Mouse (Mus musculus) lung, postnatal 25 days (tissue): Measurements from ENCODE around the gene Ly6f.
"Not testable (repeated sequence)": the region's sequence is repeated elsewhere in the genome, so short reads cannot be mapped to it uniquely, and the experiment has no call there.

Source experiments
- DNase-seq: peaks from one replicate; pipeline ENCODE4 v3.0.0; 2022; ENCODE audit warnings: low spot score

Ly6f gene

GRCm38 (mm10) chr15:75268121-75268520, at the start of gene Ly6f:
Ly6f (plus strand) TSS chr15:75268421.
- DNase-seq: no peak

- DNase-seq: no peak
Observed at GRCm38 (mm10) chr15:75221942-75222341, 46.3 kb upstream of the Ly6f start.

GRCm38 (mm10) chr15:75237736-75238288, 30.4 kb upstream of the Ly6f start:
- no peak for DNase-seq

GRCm38 (mm10) chr15:75240558-75240957, 27.7 kb upstream of the Ly6f start:
- no peak for DNase-seq

- no peak for DNase-seq
Observed at GRCm38 (mm10) chr15:75242756-75243640, 25.2 kb upstream of the Ly6f start.

GRCm38 (mm10) chr15:75254671-75255070, 13.6 kb upstream of the Ly6f start:
- no peak for DNase-seq

GRCm38 (mm10) chr15:75265863-75266262, 2.4 kb upstream of the Ly6f start:
- DNase-seq: no peak

GRCm38 (mm10) chr15:75266626-75267025, 1.6 kb upstream of the Ly6f start:
- no peak for DNase-seq

- no peak for DNase-seq
Observed at GRCm38 (mm10) chr15:75268916-75269829, 952 bp downstream of the Ly6f start.

GRCm38 (mm10) chr15:75270169-75270568, 1.9 kb downstream of the Ly6f start:
- no peak for DNase-seq

GRCm38 (mm10) chr15:75270691-75271362, 2.6 kb downstream of the Ly6f start:
- DNase-seq: no peak

- DNase-seq: no peak
Observed at GRCm38 (mm10) chr15:75271426-75271825, 3.2 kb downstream of the Ly6f start.

- DNase-seq: no peak
Observed at GRCm38 (mm10) chr15:75271891-75272290, 3.7 kb downstream of the Ly6f start.

- not testable (repeated sequence) for DNase-seq
Observed at GRCm38 (mm10) chr15:75281991-75282390, 13.8 kb downstream of the Ly6f start.

- not testable (repeated sequence) for DNase-seq
Observed at GRCm38 (mm10) chr15:75286512-75286911, 18.3 kb downstream of the Ly6f start.

GRCm38 (mm10) chr15:75292377-75292776, 24.2 kb downstream of the Ly6f start:
- no peak for DNase-seq

- DNase-seq: no peak
Observed at GRCm38 (mm10) chr15:75293873-75294385, 25.7 kb downstream of the Ly6f start.

GRCm38 (mm10) chr15:75306101-75306500, 37.9 kb downstream of the Ly6f start:
- no peak for DNase-seq

GRCm38 (mm10) chr15:75309186-75309585, 41.0 kb downstream of the Ly6f start:
- DNase-seq: no peak

GRCm38 (mm10) chr15:75309946-75310345, 41.7 kb downstream of the Ly6f start:
- DNase-seq: no peak

GRCm38 (mm10) chr15:75314421-75314820, 46.2 kb downstream of the Ly6f start:
- DNase-seq: no peak

GRCm38 (mm10) chr15:75317255-75317654, 49.0 kb downstream of the Ly6f start:
- DNase-seq: no peak
